In genomic region chr2:167121996-167122395, GRCm38 (mm10) we compare ENCODE assay signal across 25 mouse cellular contexts. TPM values are rescaled to one million over a fixed set of nuclear protein-coding genes. Genes with fewer than 3 reads are reported as not detected.
A peak's percentile ranks its signal among the peaks of the same experiment; 100 is the strongest.
DNase-seq lines count a peak whose midpoint lies in the region; TF ChIP-seq lines count a peak whose summit lies in the region.
"Had no signal": no experiment of that assay in that cellular context is flagged by ENCODE, and none has a peak within 500 bp of the region (broad histone marks: within the 10 kb centered on the region; RNA-seq: fewer than 3 reads in every experiment).

No protein-coding gene starts in this region.

- peaks cover 99% of the 10 kb centered on the region for H3K9me3 ChIP-seq in E14TG2a.4 (ENCODE audit: low read length)
- H3K9me3 ChIP-seq: embryonic facial prominence, embryonic 13.5 days; forebrain, embryonic 10.5 days; forebrain, embryonic 15.5 days; heart, embryonic 10.5 days; heart, embryonic 15.5 days; hindbrain, embryonic 12.5 days; liver, embryonic 12.5 days; megakaryocyte, embryonic 14.5 days; midbrain, embryonic 12.5 days had no signal

- peak overlapping the region; percentile 88 for H3K27ac ChIP-seq in gastrocnemius, adult 2 months
- peak overlapping the region; percentile 97 for H3K27ac ChIP-seq in brown adipose tissue, adult 24 weeks (replicated peaks; ENCODE audit: low read depth, low read length)
- H3K27ac ChIP-seq: embryonic facial prominence, embryonic 13.5 days; forebrain, embryonic 15.5 days; heart, embryonic 10.5 days; heart, embryonic 15.5 days; hindbrain, embryonic 12.5 days; kidney, postnatal 0 days; liver, embryonic 12.5 days; midbrain, embryonic 12.5 days had no signal

- no peak for DNase-seq in gastrocnemius, adult 2 months
- DNase-seq in gastrocnemius, postnatal 10 days: no peak
- peak; percentile 39 for DNase-seq in adrenal gland, adult 8-10 months
- DNase-seq in cerebellum, adult 11-12 months: no peak
- no peak for DNase-seq in lung, postnatal 25 days (ENCODE audit: low spot score)
- DNase-seq: cerebellum, adult 18-20 months; cerebellum, postnatal 10 days; layer of hippocampus, postnatal 36 days; left cerebral cortex, postnatal 4 days; liver, postnatal 0 days; right cerebral cortex, postnatal 25 days; spleen, adult 18-20 months; thymus, postnatal 25 days had no signal

- no peak for TF ChIP-seq CTCF in gastrocnemius, adult 2 months (IDR thresholded peaks at IDR 0.05)
- no peak for TF ChIP-seq CTCF in E14TG2a.4 (conservative IDR thresholded peaks at IDR 0.05; ENCODE audit: low read length)

- intact Hi-C loops in gastrocnemius, adult 2 months (cut with DNase I): no loop called here

- no peak overlapping the region for H3K4me3 ChIP-seq in gastrocnemius, adult 2 months
- H3K4me3 ChIP-seq in E14TG2a.4 (replicated peaks; ENCODE audit: low read length): 0 out of 2 replicates have a peak overlapping the region, but pooled peaks have one; percentile 43
- H3K4me3 ChIP-seq in brown adipose tissue, adult 24 weeks (ENCODE audit: insufficient read depth, low read depth, low read length): no peak overlapping the region
- H3K4me3 ChIP-seq: embryonic facial prominence, embryonic 13.5 days; forebrain, embryonic 10.5 days; forebrain, embryonic 15.5 days; heart, embryonic 10.5 days; heart, embryonic 15.5 days; hindbrain, embryonic 12.5 days; liver, embryonic 12.5 days; megakaryocyte, embryonic 14.5 days; midbrain, embryonic 12.5 days had no signal

- H3K4me1 ChIP-seq in E14TG2a.4 (replicated peaks; ENCODE audit: low read depth, low read length): 0 out of 2 replicates have a peak, but pooled peaks cover 5% of the 10 kb centered on the region
- peaks cover 35% of the 10 kb centered on the region for H3K4me1 ChIP-seq in brown adipose tissue, adult 24 weeks (ENCODE audit: control insufficient read depth, insufficient read depth, insufficient read length, low read length)
- H3K4me1 ChIP-seq: megakaryocyte, embryonic 14.5 days had no signal

- peaks cover 3% of the 10 kb centered on the region; the same call in 1 of the 2 replicates for H3K36me3 ChIP-seq in E14TG2a.4 (ENCODE audit: insufficient read depth, low read length)
- H3K36me3 ChIP-seq: embryonic facial prominence, embryonic 13.5 days; forebrain, embryonic 10.5 days; forebrain, embryonic 15.5 days; heart, embryonic 10.5 days; heart, embryonic 15.5 days; hindbrain, embryonic 12.5 days; liver, embryonic 12.5 days; midbrain, embryonic 12.5 days had no signal

- no peaks in the 10 kb centered on the region for H3K27me3 ChIP-seq in E14TG2a.4 (ENCODE audit: insufficient read depth, low read length)
- H3K27me3 ChIP-seq: embryonic facial prominence, embryonic 13.5 days; forebrain, embryonic 15.5 days; heart, embryonic 15.5 days; hindbrain, embryonic 12.5 days; midbrain, embryonic 12.5 days had no signal

RNA-seq across cellular contexts. Expression of gene Znfx1, which starts 59.2 kb away (rescaled TPM):
- 10 to 100 TPM; 25.2 to 25.8 TPM for total RNA-seq in gastrocnemius, adult 2 months (2021)
- 10 to 100 TPM; 13.5 to 16.2 TPM for total RNA-seq in gastrocnemius, postnatal 10 days (2021)
- 10 to 100 TPM; 49.6 to 76.3 (median 64.9) TPM for total RNA-seq in adrenal gland, adult 8-10 months (2022)
- 20.1 and 24.6 TPM in 2 replicates for polyA plus RNA-seq in brown adipose tissue, adult 24 weeks (2012; ENCODE audit: insufficient read depth, insufficient read length, missing spikeins)
